Mouse (Mus musculus) gastrocnemius, postnatal 10 days (tissue): Measurements from ENCODE around the gene Nsmf. TPM values are rescaled to one million over a fixed set of nuclear protein-coding genes. Genes with fewer than 3 reads are reported as not detected.

Experiments
- DNase-seq: peaks from one replicate; pipeline ENCODE4 v3.0.0; 2021; ENCODE audit warnings: mixed read lengths
- long read RNA-seq, 2 experiments: library from polyadenylated mRNA; stranded (forward); transcript quantifications; one replicate each; pipeline ENCODE4 v2.0.0; 2021
- total RNA-seq, 2 experiments: library from RNA; stranded (reverse); gene quantifications; 2 replicates each; pipeline ENCODE4 v1.2.3; 2021

Nsmf gene
- total RNA-seq = 10 to 100 TPM; 25.8 to 36.1 TPM
- long read RNA-seq, experiment 1, transcript Nsmf-201 (15 exons, 2,922 nt) = major isoform, 21 of 57 reads
- long read RNA-seq, experiment 1, partial matches to known transcripts = 6 of 57 reads
- long read RNA-seq, experiment 1, other reads (novel, unspliced or antisense) = 30 of 57 reads
- long read RNA-seq, experiment 2, transcript Nsmf-201 (15 exons, 2,922 nt) = major isoform, 21 of 37 reads
- long read RNA-seq, experiment 2, partial matches to known transcripts = 3 of 37 reads
- long read RNA-seq, experiment 2, other reads (novel, unspliced or antisense) = 10 of 37 reads

- DNase-seq = peak; percentile 93
Measured at GRCm38 (mm10) chr2:25054221-25055067, at the start of gene Nsmf. Gene Nsmf, plus strand, starts transcription at chr2:25054355.

- DNase-seq = no peak
Measured at GRCm38 (mm10) chr2:25006767-25007166, 47.4 kb upstream of the Nsmf start.

GRCm38 (mm10) chr2:25008250-25008649 is 45.9 kb upstream of the Nsmf start:
- no peak for DNase-seq

- no peak for DNase-seq
Measured at GRCm38 (mm10) chr2:25022678-25023077, 31.5 kb upstream of the Nsmf start.

- no peak for DNase-seq
Measured at GRCm38 (mm10) chr2:25025109-25025508, 29.0 kb upstream of the Nsmf start.

- DNase-seq = no peak
Measured at GRCm38 (mm10) chr2:25034994-25035393, 19.2 kb upstream of the Nsmf start.

GRCm38 (mm10) chr2:25040089-25040488 is 14.1 kb upstream of the Nsmf start:
- DNase-seq = no peak

GRCm38 (mm10) chr2:25050921-25051320 is 3.2 kb upstream of the Nsmf start:
- DNase-seq = no peak

- DNase-seq = no peak
Measured at GRCm38 (mm10) chr2:25051450-25051849, 2.7 kb upstream of the Nsmf start.

GRCm38 (mm10) chr2:25053101-25053500 is 1.1 kb upstream of the Nsmf start:
- DNase-seq = no peak

- DNase-seq = peak; percentile 41
Measured at GRCm38 (mm10) chr2:25055068-25055405, 882 bp downstream of the Nsmf start.

- no peak for DNase-seq
Measured at GRCm38 (mm10) chr2:25055409-25056155, 1.4 kb downstream of the Nsmf start.

GRCm38 (mm10) chr2:25058926-25059325 is 4.8 kb downstream of the Nsmf start:
- DNase-seq = no peak

GRCm38 (mm10) chr2:25063523-25063922 is 9.4 kb downstream of the Nsmf start:
- no peak for DNase-seq

GRCm38 (mm10) chr2:25064285-25064684 is 10.1 kb downstream of the Nsmf start:
- DNase-seq = no peak

GRCm38 (mm10) chr2:25065537-25065936 is 11.4 kb downstream of the Nsmf start:
- no peak for DNase-seq

GRCm38 (mm10) chr2:25066552-25066951 is 12.4 kb downstream of the Nsmf start:
- DNase-seq = no peak

GRCm38 (mm10) chr2:25069537-25069936 is 15.4 kb downstream of the Nsmf start:
- no peak for DNase-seq

GRCm38 (mm10) chr2:25072398-25072797 is 18.2 kb downstream of the Nsmf start:
- no peak for DNase-seq

- peak; percentile 34 for DNase-seq
Measured at GRCm38 (mm10) chr2:25075506-25075905, 21.4 kb downstream of the Nsmf start.

GRCm38 (mm10) chr2:25078967-25079366 is 24.8 kb downstream of the Nsmf start:
- DNase-seq = no peak

GRCm38 (mm10) chr2:25080076-25080475 is 25.9 kb downstream of the Nsmf start, which contains the start of gene Entpd8:
Gene Entpd8, plus strand, starts transcription at chr2:25080304.
- no peak for DNase-seq

GRCm38 (mm10) chr2:25083697-25084096 is 29.5 kb downstream of the Nsmf start:
- no peak for DNase-seq
